Mouse (Mus musculus) liver, adult 2 months (tissue): Measurements from ENCODE around the gene Spata13. TPM values are rescaled to one million over a fixed set of nuclear protein-coding genes. Genes with fewer than 3 reads are reported as not detected.

ENCODE experiments used
- DNase-seq: peaks from one replicate; pipeline ENCODE4 v3.0.0-alpha.2; 2011; ENCODE audit warnings: low read depth, low spot score; ENCODE audit errors: extremely low read depth
- H3K27ac ChIP-seq: fragments of 200-500 bp; replicated peaks from 2 replicates; pipeline ENCODE4 v1.5.1; 2012; ENCODE audit warnings: low read depth, mild to moderate bottlenecking, control low read depth, inconsistent platforms, low read length; ENCODE audit not compliant: insufficient read depth
- H3K27me3 ChIP-seq: fragments of 200-500 bp; 2 replicates; pipeline ENCODE4 v1.6.1; 2012; ENCODE audit warnings: mild to moderate bottlenecking, moderate library complexity, low read length, inconsistent platforms; ENCODE audit not compliant: control insufficient read depth, insufficient read depth
- H3K36me3 ChIP-seq: fragments of 200-500 bp; 2 replicates; pipeline ENCODE4 v1.6.1; 2012; ENCODE audit warnings: low read length, inconsistent platforms; ENCODE audit not compliant: control insufficient read depth, insufficient read depth
- H3K4me1 ChIP-seq: fragments of 200-500 bp; 2 replicates; pipeline ENCODE4 v1.6.1; 2011; ENCODE audit warnings: low read length; ENCODE audit not compliant: control insufficient read depth, insufficient read depth
- H3K4me3 ChIP-seq: fragments of 200-500 bp; 2 replicates; pipeline ENCODE4 v1.5.1; 2011; ENCODE audit warnings: low read depth, mild to moderate bottlenecking, control low read depth, low read length, moderate library complexity; ENCODE audit not compliant: insufficient read depth
- H3K79me2 ChIP-seq: fragments of 200-500 bp; 2 replicates; pipeline ENCODE4 v1.6.1; 2012; ENCODE audit warnings: inconsistent platforms, mild to moderate bottlenecking, low read length, moderate library complexity; ENCODE audit not compliant: control insufficient read depth, insufficient read depth
- H3K9ac ChIP-seq: fragments of 200-500 bp; 2 replicates; pipeline ENCODE4 v1.6.1; 2012; ENCODE audit warnings: low read depth, mild to moderate bottlenecking, control low read depth, inconsistent platforms, low read length
- CTCF ChIP-seq: fragments of 200-500 bp; IDR thresholded peaks from 2 replicates; pipeline ENCODE4 v1.5.1; 2011; ENCODE audit warnings: low read depth, low read length, control low read depth
- POLR2A ChIP-seq: fragments of 200-500 bp; IDR thresholded peaks from 2 replicates; pipeline ENCODE4 v1.6.1; 2011; ENCODE audit warnings: low read length, control low read depth; ENCODE audit not compliant: insufficient read depth; ENCODE audit errors: extremely low read depth
- WGBS: fragments of 180-500 bp; shearing (Covaris S2); methylation state at CpG from one replicate; pipeline ENCODE4 v1.1.7; 2018; 5-methylcytosine and 5-hydroxymethylcytosine counted together
- polyA plus RNA-seq: library from polyadenylated mRNA; depleted of rRNA; stranded (reverse); fragments of >200 nt; gene quantifications from 2 replicates; pipeline ENCODE4 v1.2.3, GENCODE M21; 2012
- total RNA-seq: library from RNA; depleted of rRNA; stranded (reverse); fragments of >200 nt; gene quantifications from 2 replicates; pipeline ENCODE4 v1.2.3, GENCODE M21; 2014

The Spata13 gene
- total and polyA plus RNA-seq, 2 experiments, result 11.9 to 20.6 TPM

GRCm38 (mm10) chr14:60735848-60736547, 102.2 kb downstream of the Spata13 start:
- no peak for DNase-seq
- TF ChIP-seq CTCF (no peak), POLR2A (no peak)
- no peaks in the 10 kb centered on the region; the same call in 1 of the 2 replicates for H3K36me3 ChIP-seq
- H3K9ac ChIP-seq, result no peak overlapping the region
- H3K79me2 ChIP-seq, result no peaks in the 10 kb centered on the region; the same call in 1 of the 2 replicates
- peaks cover 2% of the 10 kb centered on the region; the same call in 1 of the 2 replicates for H3K4me1 ChIP-seq
- 64% methylated on average over 13 of the region's 13 CpGs for WGBS
- H3K27ac ChIP-seq, result no peak overlapping the region
- H3K4me3 ChIP-seq, result no peak overlapping the region
- H3K27me3 ChIP-seq, result no peaks in the 10 kb centered on the region

DNA sequence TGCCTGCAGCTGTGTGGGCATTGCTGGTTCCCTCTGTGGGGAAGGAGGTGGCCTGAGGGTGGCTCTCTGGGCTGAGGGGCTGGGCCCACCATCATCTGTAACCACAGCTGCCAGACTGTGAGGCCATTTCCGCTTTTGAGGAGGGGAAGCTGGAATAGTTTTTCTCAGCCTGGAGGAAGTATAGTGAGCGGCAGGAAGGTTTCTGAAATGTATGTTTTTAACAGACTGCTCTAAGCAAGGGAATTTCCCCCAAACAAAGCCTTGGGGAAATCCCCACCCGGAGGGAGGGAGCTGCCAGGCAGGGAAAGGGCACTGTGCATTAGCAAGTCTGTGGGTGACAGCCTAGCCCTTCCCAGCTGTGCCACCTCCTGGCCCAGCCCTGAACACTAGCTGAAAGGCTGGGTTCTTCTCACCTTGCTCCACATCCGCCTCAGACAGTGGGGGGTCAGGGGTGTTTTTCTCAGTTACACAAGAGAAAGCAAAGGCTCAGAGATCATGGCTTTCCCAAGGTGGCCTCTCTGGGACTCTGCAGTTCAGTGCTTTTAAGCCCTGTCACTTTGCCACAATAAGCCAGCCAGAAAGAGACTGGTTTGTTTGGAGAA, 102.9 kb downstream of the Spata13 start:
- Histone ChIP-seq H3K27me3 (no peaks in the 10 kb centered on the region), H3K4me1 (peaks cover 2% of the 10 kb centered on the region; the same call in 1 of the 2 replicates), H3K36me3 (no peaks in the 10 kb centered on the region; the same call in 1 of the 2 replicates), H3K4me3 (no peak overlapping the region), H3K9ac (no peak overlapping the region; the same call in 1 of the 2 replicates), H3K27ac (peak overlapping the region; percentile 34; the same call in 1 of the 2 replicates), H3K79me2 (no peaks in the 10 kb centered on the region; the same call in 1 of the 2 replicates)
- WGBS, result 38% methylated on average over 4 of the region's 4 CpGs
- no peak for TF ChIP-seq CTCF
- no peak for TF ChIP-seq POLR2A
- DNase-seq, result peak; percentile 33

GRCm38 (mm10) chr14:60737202-60737611, 103.4 kb downstream of the Spata13 start:
- no peak overlapping the region for H3K4me3 ChIP-seq
- peak overlapping the region; percentile 29; the same call in 1 of the 2 replicates for H3K27ac ChIP-seq
- DNase-seq, result no peak
- no peaks in the 10 kb centered on the region; the same call in 1 of the 2 replicates for H3K79me2 ChIP-seq
- peaks cover 2% of the 10 kb centered on the region; the same call in 1 of the 2 replicates for H3K4me1 ChIP-seq
- WGBS, result 44% methylated on average over 7 of the region's 7 CpGs
- H3K36me3 ChIP-seq, result no peaks in the 10 kb centered on the region
- H3K9ac ChIP-seq, result no peak overlapping the region
- TF ChIP-seq CTCF (no peak), POLR2A (no peak)
- no peaks in the 10 kb centered on the region for H3K27me3 ChIP-seq

DNA sequence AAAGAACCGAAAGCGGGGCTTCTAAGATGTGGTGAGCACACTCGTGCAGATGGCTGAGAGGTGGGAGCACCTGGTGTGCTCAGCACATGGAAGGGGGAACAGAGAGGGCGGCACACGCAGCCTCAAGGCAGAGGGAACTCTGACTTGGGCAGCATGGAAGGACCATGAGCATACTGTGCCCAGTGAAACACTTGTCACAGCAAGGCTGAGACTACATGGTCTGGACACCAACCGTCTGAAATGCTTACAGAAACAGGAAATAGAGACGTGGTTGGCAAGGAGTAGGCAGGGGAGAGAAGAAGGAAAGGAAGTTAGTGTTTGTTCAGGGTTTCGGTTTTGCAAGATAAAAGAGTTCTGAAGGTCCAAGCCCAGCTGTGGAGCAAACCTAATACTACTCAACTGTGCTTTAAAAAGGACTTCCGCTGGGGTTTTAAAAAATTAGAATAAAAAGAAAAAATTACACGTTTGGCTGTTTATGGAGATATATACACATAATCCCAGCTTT, 104.7 kb downstream of the Spata13 start:
- Histone ChIP-seq H3K9ac (no peak overlapping the region), H3K79me2 (no peaks in the 10 kb centered on the region; the same call in 1 of the 2 replicates), H3K27ac (peak overlapping the region; percentile 33), H3K4me1 (peaks cover 2% of the 10 kb centered on the region; the same call in 1 of the 2 replicates), H3K27me3 (no peaks in the 10 kb centered on the region), H3K36me3 (no peaks in the 10 kb centered on the region), H3K4me3 (no peak overlapping the region)
- WGBS, result 66% methylated on average over 10 of the region's 10 CpGs
- TF ChIP-seq CTCF, result no peak
- TF ChIP-seq POLR2A, result no peak
- DNase-seq, result peak; percentile 23

- 69% methylated on average over 7 of the region's 9 CpGs for WGBS
- no peak for TF ChIP-seq POLR2A
- no peak for TF ChIP-seq CTCF
- Histone ChIP-seq H3K27ac (no peak overlapping the region), H3K4me1 (peaks cover 2% of the 10 kb centered on the region; the same call in 1 of the 2 replicates), H3K79me2 (no peaks in the 10 kb centered on the region; the same call in 1 of the 2 replicates), H3K36me3 (no peaks in the 10 kb centered on the region), H3K9ac (no peak overlapping the region), H3K4me3 (no peak overlapping the region), H3K27me3 (no peaks in the 10 kb centered on the region)
- no peak for DNase-seq
Observed at GRCm38 (mm10) chr14:60739155-60739554, 105.4 kb downstream of the Spata13 start.
